Mouse (Mus musculus): ENCODE measurements around the gene Nt5e.

GRCm38 (mm10) chr9:88335839-88336238 lies 8.8 kb downstream of the Nt5e start:
- TF ChIP-seq EP300 (IDR thresholded peaks at IDR 0.05; ENCODE audit: low read depth) (no peak), CTCF (IDR thresholded peaks at IDR 0.05; ENCODE audit: low read depth) (no peak)
